Mouse (Mus musculus): Measurements from ENCODE around the gene Shroom3. TPM values are rescaled to one million over a fixed set of nuclear protein-coding genes. Genes with fewer than 3 reads are reported as not detected.

The Shroom3 gene
- polyA plus RNA-seq, 1 experiment = 1.3 TPM

DNA sequence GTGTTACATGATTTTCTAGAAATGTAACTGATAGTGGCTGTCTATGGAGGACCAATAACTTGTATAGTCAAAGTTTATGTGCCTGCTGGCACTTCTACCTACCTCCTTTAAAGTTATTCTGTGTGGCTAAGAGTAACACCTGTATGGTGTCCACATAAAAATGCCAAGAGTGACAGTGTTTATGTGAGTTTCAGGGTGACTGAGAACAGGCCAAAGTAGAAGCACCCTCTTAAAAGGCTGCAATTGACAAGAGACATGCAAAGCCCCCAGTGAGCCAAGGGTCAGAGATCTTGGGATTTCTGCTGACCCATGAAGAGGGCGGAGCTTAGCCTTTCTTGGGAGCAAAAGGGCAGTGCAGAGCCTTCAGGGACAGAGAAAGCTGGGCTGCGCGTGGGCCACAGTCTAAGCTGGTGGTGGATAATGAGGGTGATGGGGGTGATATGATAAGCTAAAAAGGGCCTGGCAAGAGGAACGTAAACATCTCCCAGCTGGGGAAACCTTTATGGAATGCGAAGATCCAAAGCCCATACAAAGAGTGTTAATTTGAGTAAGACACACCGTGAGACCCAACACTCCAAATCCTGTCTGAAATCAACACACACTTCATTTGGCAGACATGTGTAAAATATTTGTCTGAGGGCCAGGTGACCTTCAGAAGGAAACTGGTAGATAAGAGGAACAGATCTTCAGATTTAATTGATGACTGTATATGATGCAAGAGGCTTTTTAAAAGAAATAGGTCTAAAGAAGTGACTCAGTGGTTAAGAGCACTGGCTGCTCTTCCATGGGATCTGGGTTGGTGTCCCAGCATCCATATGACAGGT is 101.0 kb downstream of the Shroom3 start:
- no peak overlapping the region for H3K27ac ChIP-seq (ENCODE audit: control insufficient read depth, insufficient read depth, low read depth, low read length, poor library complexity)
- WGBS = 89% methylated on average over 6 of the region's 6 CpGs
- H3K4me3 ChIP-seq (replicated peaks; ENCODE audit: control insufficient read depth, low read depth, low read length) = no peak overlapping the region
- no peak for TF ChIP-seq CTCF (IDR thresholded peaks at IDR 0.05; ENCODE audit: control insufficient read depth, insufficient read depth, low read length)
- no peaks in the 10 kb centered on the region; the same call in 1 of the 2 replicates for H3K4me1 ChIP-seq (ENCODE audit: control insufficient read depth, insufficient read depth, low read length)

GRCm38 (mm10) chr5:92785870-92786436 is 102.7 kb downstream of the Shroom3 start:
- TF ChIP-seq POLR2A (IDR thresholded peaks at IDR 0.05; ENCODE audit: borderline replicate concordance, control insufficient read depth, low read depth, low read length) = no peak
- no peak for TF ChIP-seq CTCF (IDR thresholded peaks at IDR 0.05; ENCODE audit: control insufficient read depth, insufficient read depth, low read length)
- no peak overlapping the region for H3K27ac ChIP-seq (ENCODE audit: control insufficient read depth, insufficient read depth, low read depth, low read length, poor library complexity)
- H3K4me1 ChIP-seq (ENCODE audit: control insufficient read depth, insufficient read depth, low read length) = no peaks in the 10 kb centered on the region
- 82% methylated on average over 11 of the region's 11 CpGs for WGBS
- H3K4me3 ChIP-seq (replicated peaks; ENCODE audit: control insufficient read depth, low read depth, low read length) = no peak overlapping the region

DNA sequence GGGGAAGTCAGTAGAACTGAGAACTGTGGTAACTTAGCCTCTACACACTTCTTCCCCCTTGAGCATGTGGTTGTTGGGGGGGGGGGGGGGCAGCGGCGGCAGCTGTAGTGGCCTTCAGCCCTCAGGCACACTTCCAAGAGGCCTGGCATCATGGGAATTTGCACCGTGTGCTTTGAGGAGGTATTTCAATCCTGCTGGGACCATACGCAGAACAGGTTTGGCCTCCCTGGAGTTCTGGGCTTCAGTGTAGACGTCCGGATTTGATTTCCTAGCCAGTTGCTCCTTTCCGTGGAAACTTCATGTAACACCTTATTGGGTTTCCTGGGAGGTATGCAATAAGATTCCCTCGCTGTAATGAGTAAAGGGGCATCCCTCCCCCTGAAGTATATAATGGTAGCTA is 105.8 kb downstream of the Shroom3 start:
- Histone ChIP-seq H3K4me3 (replicated peaks; ENCODE audit: control insufficient read depth, low read depth, low read length) (no peak overlapping the region), H3K27ac (ENCODE audit: control insufficient read depth, insufficient read depth, low read depth, low read length, poor library complexity) (no peak overlapping the region), H3K4me1 (ENCODE audit: control insufficient read depth, insufficient read depth, low read length) (no peaks in the 10 kb centered on the region)
- TF ChIP-seq CTCF (IDR thresholded peaks at IDR 0.05; ENCODE audit: control insufficient read depth, insufficient read depth, low read length) (no peak), POLR2A (IDR thresholded peaks at IDR 0.05; ENCODE audit: borderline replicate concordance, control insufficient read depth, low read depth, low read length) (no peak)
- 52% methylated on average over 8 of the region's 8 CpGs for WGBS

DNA sequence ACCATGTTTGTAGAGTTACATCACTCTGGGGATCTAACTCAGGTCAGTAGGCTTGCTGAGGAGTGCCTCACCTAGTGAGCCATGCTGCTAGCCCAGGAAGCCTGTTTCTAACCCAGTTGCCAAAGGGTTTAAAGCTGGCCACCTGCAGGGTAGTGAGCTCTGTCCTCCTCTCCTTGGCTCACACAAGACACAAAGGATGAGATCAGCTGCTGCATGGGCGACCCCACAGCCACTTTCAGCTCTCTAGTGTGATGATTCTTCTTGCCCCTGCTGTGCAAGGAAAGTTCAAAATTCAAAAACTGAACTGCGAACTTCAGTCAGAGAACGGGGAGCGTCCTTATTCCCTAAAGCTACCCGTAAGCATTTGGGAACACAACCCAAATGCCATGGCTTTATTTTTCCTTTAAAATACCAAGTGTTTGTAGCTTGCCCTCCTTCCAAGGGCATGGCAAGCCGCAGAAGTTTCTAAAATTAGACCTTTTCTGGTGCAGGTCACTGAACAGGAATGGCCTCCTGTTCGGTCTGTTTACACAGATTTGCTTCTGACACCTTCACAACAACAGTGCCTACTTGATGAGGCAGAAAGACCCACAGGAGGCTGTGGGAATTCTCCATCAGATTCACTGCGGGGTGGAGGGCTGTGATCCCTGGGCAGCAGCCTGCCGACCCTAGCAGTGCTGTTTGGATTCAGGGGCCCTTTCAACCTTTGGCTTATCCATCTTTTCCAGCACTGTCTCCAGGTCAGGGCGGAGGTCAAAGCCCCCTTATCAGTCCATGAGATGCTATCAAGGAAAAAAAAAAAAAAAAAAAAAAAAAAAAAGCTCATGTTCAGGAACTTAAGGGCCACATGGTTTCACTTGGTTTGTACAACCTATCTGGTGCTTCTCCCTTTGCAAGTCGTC is 113.1 kb downstream of the Shroom3 start:
- Histone ChIP-seq H3K4me3 (replicated peaks; ENCODE audit: control insufficient read depth, low read depth, low read length) (no peak overlapping the region), H3K4me1 (ENCODE audit: control insufficient read depth, insufficient read depth, low read length) (no peaks in the 10 kb centered on the region), H3K27ac (ENCODE audit: control insufficient read depth, insufficient read depth, low read depth, low read length, poor library complexity) (no peak overlapping the region)
- TF ChIP-seq CTCF (IDR thresholded peaks at IDR 0.05; ENCODE audit: control insufficient read depth, insufficient read depth, low read length) (no peak), POLR2A (IDR thresholded peaks at IDR 0.05; ENCODE audit: borderline replicate concordance, control insufficient read depth, low read depth, low read length) (no peak)
- WGBS = 71% methylated on average over 11 of the region's 11 CpGs

DNA sequence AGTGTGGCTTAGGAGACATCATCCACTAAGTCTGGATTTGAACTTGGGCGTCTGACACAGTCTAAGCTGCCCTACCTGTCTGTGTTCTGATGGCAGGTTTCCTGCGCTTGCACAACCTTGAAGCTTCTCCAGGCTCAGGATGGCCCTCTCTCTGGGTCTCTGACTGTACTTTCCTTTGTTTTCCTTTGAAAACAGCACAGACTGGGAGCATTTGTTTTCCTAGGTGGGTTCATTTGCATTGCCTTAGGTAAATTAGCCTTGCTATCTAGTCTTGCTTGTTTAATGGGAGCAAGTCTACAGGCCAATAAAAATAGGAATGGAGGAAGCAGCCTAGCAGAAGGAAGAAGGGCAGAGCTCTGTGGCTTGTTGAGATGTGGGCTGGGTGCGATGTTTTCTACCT is 114.7 kb downstream of the Shroom3 start:
- TF ChIP-seq CTCF (IDR thresholded peaks at IDR 0.05; ENCODE audit: control insufficient read depth, insufficient read depth, low read length) (no peak), POLR2A (IDR thresholded peaks at IDR 0.05; ENCODE audit: borderline replicate concordance, control insufficient read depth, low read depth, low read length) (no peak)
- H3K27ac ChIP-seq (ENCODE audit: control insufficient read depth, insufficient read depth, low read depth, low read length, poor library complexity) = no peak overlapping the region
- H3K4me1 ChIP-seq (ENCODE audit: control insufficient read depth, insufficient read depth, low read length) = no peaks in the 10 kb centered on the region
- WGBS = 52% methylated on average over 3 of the region's 3 CpGs
- H3K4me3 ChIP-seq (replicated peaks; ENCODE audit: control insufficient read depth, low read depth, low read length) = no peak overlapping the region

GRCm38 (mm10) chr5:92804379-92804778 is 121.1 kb downstream of the Shroom3 start:
- 70% methylated on average over 7 of the region's 7 CpGs for WGBS
- H3K4me1 ChIP-seq (ENCODE audit: control insufficient read depth, insufficient read depth, low read length) = no peaks in the 10 kb centered on the region
- H3K4me3 ChIP-seq (replicated peaks; ENCODE audit: control insufficient read depth, low read depth, low read length) = no peak overlapping the region
- TF ChIP-seq POLR2A (IDR thresholded peaks at IDR 0.05; ENCODE audit: borderline replicate concordance, control insufficient read depth, low read depth, low read length) = no peak
- no peak for TF ChIP-seq CTCF (IDR thresholded peaks at IDR 0.05; ENCODE audit: control insufficient read depth, insufficient read depth, low read length)
- no peak overlapping the region for H3K27ac ChIP-seq (ENCODE audit: control insufficient read depth, insufficient read depth, low read depth, low read length, poor library complexity)

DNA sequence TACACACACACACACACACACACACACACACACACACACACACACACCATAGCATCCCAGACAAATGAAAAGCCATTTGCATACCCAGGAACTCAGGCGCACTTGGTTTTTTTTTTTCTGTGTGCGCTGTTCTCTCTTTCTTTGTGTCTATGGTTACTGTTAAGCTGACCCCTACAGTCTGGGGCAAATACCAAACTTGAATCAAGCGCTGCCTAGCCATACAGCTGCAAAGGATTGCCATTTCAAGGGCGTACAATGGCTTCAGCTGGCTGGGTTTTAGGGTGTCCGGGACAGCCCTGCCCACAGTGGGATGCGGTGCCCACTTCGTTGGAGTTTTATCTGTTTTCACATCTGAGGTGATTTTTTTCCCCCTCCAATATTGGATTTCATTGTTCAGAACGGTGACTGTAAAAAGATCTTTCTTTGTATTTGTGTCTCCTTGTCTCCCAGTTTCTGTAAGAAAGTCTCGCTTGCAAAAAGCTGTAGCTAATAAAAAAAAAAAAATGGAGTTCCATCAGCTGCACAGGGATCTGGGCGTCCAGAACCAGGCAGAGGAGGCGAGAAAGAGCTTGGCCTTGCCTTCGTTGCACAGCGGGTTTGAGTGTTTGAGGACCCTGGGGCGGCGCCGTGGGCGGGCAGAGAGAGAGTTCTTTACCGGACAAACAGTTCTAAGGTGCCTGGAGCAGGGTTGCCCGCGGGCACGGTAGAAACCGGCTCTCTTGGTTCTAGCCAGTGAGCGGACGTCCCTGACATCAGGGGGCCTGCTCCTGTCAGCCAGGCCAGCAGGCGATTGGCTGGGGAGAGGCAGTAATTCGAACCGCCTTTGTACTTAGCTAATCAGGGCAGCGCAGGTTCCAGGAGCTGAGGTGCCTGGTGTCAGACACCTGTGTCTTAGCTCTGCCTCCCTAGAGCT is 125.5 kb downstream of the Shroom3 start:
- Histone ChIP-seq H3K4me3 (replicated peaks; ENCODE audit: control insufficient read depth, low read depth, low read length) (no peak overlapping the region), H3K27ac (ENCODE audit: control insufficient read depth, insufficient read depth, low read depth, low read length, poor library complexity) (no peak overlapping the region), H3K4me1 (ENCODE audit: control insufficient read depth, insufficient read depth, low read length) (no peaks in the 10 kb centered on the region)
- 16% methylated on average over 28 of the region's 28 CpGs for WGBS
- TF ChIP-seq POLR2A (IDR thresholded peaks at IDR 0.05; ENCODE audit: borderline replicate concordance, control insufficient read depth, low read depth, low read length) (no peak), CTCF (IDR thresholded peaks at IDR 0.05; ENCODE audit: control insufficient read depth, insufficient read depth, low read length) (no peak)

Data from bone marrow, adult 2 months (tissue).